Mouse (Mus musculus): ENCODE measurements around the gene Primpol. TPM values are rescaled to one million over a fixed set of nuclear protein-coding genes. Genes with fewer than 3 reads are reported as not detected.

The Primpol gene
- polyA plus RNA-seq, 1 experiment from 2014 or later, result 7.9 TPM

Other genes with a start within 250 kb of the Primpol start
- 139 and 168 TPM in 2 replicates for gene Acsl1, start 146.2 kb downstream of the Primpol start, polyA plus RNA-seq (2015; fragmentation: Nextera tagmentation; extraction: Ambion mirVana)
- gene Cenpu, start 65.2 kb downstream of the Primpol start, polyA plus RNA-seq (2015; fragmentation: Nextera tagmentation; extraction: Ambion mirVana), result 12.3 and 14.1 TPM in 2 replicates
- 36.5 and 43.4 TPM in 2 replicates for gene Casp3, start 79 bp upstream of the Primpol start, polyA plus RNA-seq (2015; fragmentation: Nextera tagmentation; extraction: Ambion mirVana)
- 10.6 and 12.1 TPM in 2 replicates for gene Irf2, start 122.5 kb upstream of the Primpol start, polyA plus RNA-seq (2015; fragmentation: Nextera tagmentation; extraction: Ambion mirVana)

Data from liver, embryonic 16.5 days (tissue).